Mouse (Mus musculus): ENCODE results near the gene Tlk2. TPM values are rescaled to one million over a fixed set of nuclear protein-coding genes. Genes with fewer than 3 reads are reported as not detected.

Gene Tlk2
- polyA plus RNA-seq, 1 experiment from 2014 or later, result 22.5 TPM

GRCm38 (mm10) chr11:105331129-105331528 is 152.5 kb downstream of the Tlk2 start:
- Histone ChIP-seq H3K4me3 (no peak overlapping the region), H3K4me1 (replicated peaks) (peaks cover 22% of the 10 kb centered on the region), H3K9ac (no peak overlapping the region), H3K27ac (replicated peaks) (no peak overlapping the region), H3K9me3 (no peaks in the 10 kb centered on the region), H3K27me3 (no peaks in the 10 kb centered on the region), H3K4me2 (no peak overlapping the region), H3K36me3 (no peaks in the 10 kb centered on the region)
- 86% methylated on average over 3 of the region's 3 CpGs for WGBS
- ATAC-seq (ENCODE audit: low read depth), result no peak

GRCm38 (mm10) chr11:105331732-105332131 is 153.1 kb downstream of the Tlk2 start:
- Histone ChIP-seq H3K4me3 (no peak overlapping the region), H3K27ac (replicated peaks) (no peak overlapping the region), H3K27me3 (no peaks in the 10 kb centered on the region), H3K36me3 (no peaks in the 10 kb centered on the region), H3K9ac (no peak overlapping the region), H3K9me3 (no peaks in the 10 kb centered on the region), H3K4me1 (replicated peaks) (peaks cover 22% of the 10 kb centered on the region), H3K4me2 (no peak overlapping the region)
- 34% methylated on average over 10 of the region's 10 CpGs for WGBS
- ATAC-seq (ENCODE audit: low read depth), result no peak

- Histone ChIP-seq H3K36me3 (no peaks in the 10 kb centered on the region), H3K27me3 (no peaks in the 10 kb centered on the region), H3K4me2 (no peak overlapping the region), H3K4me3 (no peak overlapping the region), H3K27ac (replicated peaks) (no peak overlapping the region; the same call in 1 of the 2 replicates), H3K4me1 (replicated peaks) (peaks cover 22% of the 10 kb centered on the region), H3K9me3 (no peaks in the 10 kb centered on the region), H3K9ac (no peak overlapping the region)
- peak; percentile 49; the same call in 1 of the 2 replicates for ATAC-seq (ENCODE audit: low read depth)
- 57% methylated on average over 8 of the region's 8 CpGs for WGBS
Observed at GRCm38 (mm10) chr11:105332468-105332867, 153.9 kb downstream of the Tlk2 start.

Other genes starting within 250 kb of the Tlk2 start
- 0.55 TPM in 1 of 2 replicates, not detected in the other for gene Efcab3, start 115.2 kb upstream of the Tlk2 start, polyA plus RNA-seq (2015; fragmentation: Nextera tagmentation; extraction: Ambion mirVana)
- 30.8 and 34.9 TPM in 2 replicates for gene Mettl2, start 52.4 kb upstream of the Tlk2 start, polyA plus RNA-seq (2015; fragmentation: Nextera tagmentation; extraction: Ambion mirVana)
- not detected in 2 replicates for gene Gm10842, start 31.9 kb upstream of the Tlk2 start, polyA plus RNA-seq (2015; fragmentation: Nextera tagmentation; extraction: Ambion mirVana)
- gene Mrc2, start 113.8 kb downstream of the Tlk2 start, polyA plus RNA-seq (2015; fragmentation: Nextera tagmentation; extraction: Ambion mirVana), result 5.0 and 5.7 TPM in 2 replicates

Data from neural tube, embryonic 13.5 days (tissue).